Comparison of ENCODE assay signal across 8 mouse cellular contexts in the genomic region with DNA sequence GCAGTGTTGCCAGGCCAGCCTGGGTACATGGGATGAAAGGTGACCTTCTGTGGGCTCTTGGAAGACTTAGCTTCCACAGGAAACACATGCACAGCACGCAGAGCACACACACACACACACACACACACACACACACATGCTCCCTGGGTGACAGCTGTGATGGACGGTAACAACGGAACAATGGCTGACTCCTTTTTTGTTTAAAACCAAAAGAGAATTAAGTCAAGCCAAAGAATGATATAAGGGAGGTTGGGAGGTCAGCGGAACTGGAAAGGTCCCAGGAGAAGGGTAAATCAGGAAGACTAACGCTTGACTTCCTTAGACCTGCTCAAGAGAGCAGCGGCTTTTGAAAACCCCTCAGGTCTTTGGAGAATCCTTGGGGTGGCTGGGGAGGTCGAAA.
DNase-seq lines count a peak whose midpoint lies in the region; ATAC-seq and TF ChIP-seq lines count a peak whose summit lies in the region.
"Had no signal": no experiment of that assay in that cellular context is flagged by ENCODE, and none has a peak within 500 bp of the region (broad histone marks: within the 10 kb centered on the region; RNA-seq: fewer than 3 reads in every experiment).

No protein-coding gene starts in this region.

- peaks cover 9% of the 10 kb centered on the region; the same call in 1 of the 2 replicates for H3K4me1 ChIP-seq in lung, embryonic 16.5 days (replicated peaks; ENCODE audit: control insufficient read depth, insufficient read depth, low read length)
- no peaks in the 10 kb centered on the region for H3K4me1 ChIP-seq in lung, adult 2 months (ENCODE audit: control insufficient read depth, insufficient read depth, low read length)
- H3K4me1 ChIP-seq in hindbrain, postnatal 0 days (ENCODE audit: insufficient read depth, low read length): no peaks in the 10 kb centered on the region
- peaks cover 14% of the 10 kb centered on the region; the same call in 1 of the 2 replicates for H3K4me1 ChIP-seq in kidney, embryonic 16.5 days (ENCODE audit: insufficient read depth, low read length)
- peaks cover 9% of the 10 kb centered on the region; the same call in 1 of the 2 replicates for H3K4me1 ChIP-seq in stomach, embryonic 15.5 days
- no peaks in the 10 kb centered on the region for H3K4me1 ChIP-seq in heart, embryonic 11.5 days (ENCODE audit: control insufficient read depth, insufficient read depth, low read length)

- no peak overlapping the region for H3K4me2 ChIP-seq in lung, embryonic 16.5 days (ENCODE audit: low read depth, low read length)
- H3K4me2 ChIP-seq in hindbrain, postnatal 0 days (ENCODE audit: low read depth, low read length): no peak overlapping the region
- no peak overlapping the region for H3K4me2 ChIP-seq in kidney, embryonic 16.5 days (replicated peaks; ENCODE audit: low read depth, low read length)
- H3K4me2 ChIP-seq in stomach, embryonic 15.5 days: no peak overlapping the region
- H3K4me2 ChIP-seq in heart, embryonic 11.5 days: no peak overlapping the region

- 50% methylated on average over 7 of the region's 7 CpGs for WGBS in lung, embryonic 16.5 days
- 53% methylated on average over 7 of the region's 7 CpGs for WGBS in lung, adult 2 months
- WGBS in hindbrain, postnatal 0 days: 39% methylated on average over 7 of the region's 7 CpGs
- 35% methylated on average over 7 of the region's 7 CpGs for WGBS in kidney, embryonic 16.5 days
- 55% methylated on average over 7 of the region's 7 CpGs for WGBS in stomach, embryonic 15.5 days
- WGBS in heart, embryonic 11.5 days (ENCODE audit: insufficient replicate concordance): 60% methylated on average over 7 of the region's 7 CpGs

- no peak for TF ChIP-seq POLR2A in lung, adult 2 months (IDR thresholded peaks at IDR 0.05; ENCODE audit: borderline replicate concordance, extremely low read depth, low read depth, low read length)

- no peaks in the 10 kb centered on the region for H3K9me3 ChIP-seq in lung, embryonic 16.5 days (ENCODE audit: control insufficient read depth, low read length)
- H3K9me3 ChIP-seq in hindbrain, postnatal 0 days (ENCODE audit: low read length): no peaks in the 10 kb centered on the region
- H3K9me3 ChIP-seq in kidney, embryonic 16.5 days (ENCODE audit: low read length): no peaks in the 10 kb centered on the region
- no peaks in the 10 kb centered on the region for H3K9me3 ChIP-seq in stomach, embryonic 15.5 days
- H3K9me3 ChIP-seq in heart, embryonic 11.5 days (replicated peaks; ENCODE audit: control insufficient read depth, low read length): no peaks in the 10 kb centered on the region

- H3K36me3 ChIP-seq in lung, embryonic 16.5 days (ENCODE audit: control insufficient read depth, insufficient read depth, low read length): no peaks in the 10 kb centered on the region
- H3K36me3 ChIP-seq in hindbrain, postnatal 0 days (ENCODE audit: insufficient read depth, low read length): no peaks in the 10 kb centered on the region
- H3K36me3 ChIP-seq in kidney, embryonic 16.5 days (ENCODE audit: insufficient read depth, low read length): no peaks in the 10 kb centered on the region
- no peaks in the 10 kb centered on the region for H3K36me3 ChIP-seq in stomach, embryonic 15.5 days
- H3K36me3 ChIP-seq in heart, embryonic 11.5 days (ENCODE audit: control insufficient read depth, insufficient read depth, low read length): no peaks in the 10 kb centered on the region

- intact Hi-C loops in gastrocnemius, adult 2 months (cut with DNase I): loop anchor here (10.0 kb wide), 1 partner anchor 249 kb away; no protein-coding TSS in a partner anchor

- no peak overlapping the region for H3K9ac ChIP-seq in lung, embryonic 16.5 days (ENCODE audit: low read length)
- H3K9ac ChIP-seq in hindbrain, postnatal 0 days (replicated peaks; ENCODE audit: low read length): no peak overlapping the region
- 0 out of 2 replicates have a peak overlapping the region, but pooled peaks have one; percentile 31 for H3K9ac ChIP-seq in kidney, embryonic 16.5 days (replicated peaks; ENCODE audit: low read length)
- no peak overlapping the region for H3K9ac ChIP-seq in stomach, embryonic 15.5 days
- H3K9ac ChIP-seq in heart, embryonic 11.5 days (ENCODE audit: low read depth, low read length): no peak overlapping the region

- no peak for TF ChIP-seq CTCF in lung, adult 2 months (IDR thresholded peaks at IDR 0.05; ENCODE audit: insufficient read depth, low read length)
- no peak for TF ChIP-seq CTCF in hindbrain, postnatal 0 days (IDR thresholded peaks at IDR 0.05; ENCODE audit: low read depth)
- no peak for TF ChIP-seq CTCF in gastrocnemius, adult 2 months (IDR thresholded peaks at IDR 0.05)

- no peaks in the 10 kb centered on the region for H3K27me3 ChIP-seq in lung, embryonic 16.5 days (ENCODE audit: control insufficient read depth, insufficient read depth, low read depth, low read length)
- no peaks in the 10 kb centered on the region for H3K27me3 ChIP-seq in hindbrain, postnatal 0 days (ENCODE audit: insufficient read depth, low read length)
- no peaks in the 10 kb centered on the region for H3K27me3 ChIP-seq in kidney, embryonic 16.5 days (ENCODE audit: insufficient read depth, low read length)
- H3K27me3 ChIP-seq in stomach, embryonic 15.5 days (replicated peaks): no peaks in the 10 kb centered on the region
- no peaks in the 10 kb centered on the region for H3K27me3 ChIP-seq in heart, embryonic 11.5 days (ENCODE audit: control insufficient read depth, insufficient read depth, low read length)

- ATAC-seq in lung, embryonic 16.5 days (ENCODE audit: low read depth): 0 out of 2 replicates have a peak, but pooled peaks have one; percentile 23
- 0 out of 2 replicates have a peak, but pooled peaks have one; percentile 18 for ATAC-seq in hindbrain, postnatal 0 days
- ATAC-seq in kidney, embryonic 16.5 days (ENCODE audit: low FRiP score, low TSS enrichment): peak; percentile 71
- no peak for ATAC-seq in stomach, embryonic 15.5 days (ENCODE audit: insufficient read depth, low FRiP score, low read depth)
- no peak for ATAC-seq in heart, embryonic 11.5 days (replicated peaks; ENCODE audit: insufficient number of reproducible peaks, low FRiP score, low TSS enrichment)
- ATAC-seq: lung, postnatal 0 days had no signal

- DNase-seq in lung, adult 2 months: no peak
- DNase-seq in hindbrain, postnatal 0 days (ENCODE audit: low spot score): no peak
- no peak for DNase-seq in gastrocnemius, adult 2 months

- H3K4me3 ChIP-seq in lung, embryonic 16.5 days (ENCODE audit: low read length): no peak overlapping the region
- no peak overlapping the region for H3K4me3 ChIP-seq in lung, adult 2 months (replicated peaks; ENCODE audit: extremely low read depth, low read depth, low read length)
- H3K4me3 ChIP-seq in hindbrain, postnatal 0 days (ENCODE audit: low read length): no peak overlapping the region
- H3K4me3 ChIP-seq in kidney, embryonic 16.5 days (ENCODE audit: low read length): no peak overlapping the region
- no peak overlapping the region for H3K4me3 ChIP-seq in stomach, embryonic 15.5 days (replicated peaks)
- H3K4me3 ChIP-seq in gastrocnemius, adult 2 months: no peak overlapping the region
- H3K4me3 ChIP-seq in heart, embryonic 11.5 days (ENCODE audit: low read depth, low read length): no peak overlapping the region

- no peak overlapping the region for H3K27ac ChIP-seq in lung, embryonic 16.5 days (ENCODE audit: low read length)
- no peak overlapping the region for H3K27ac ChIP-seq in hindbrain, postnatal 0 days
- H3K27ac ChIP-seq in kidney, embryonic 16.5 days (ENCODE audit: low read length): peak overlapping the region; percentile 50; the same call in 1 of the 2 replicates
- peak overlapping the region; percentile 28; the same call in 1 of the 2 replicates for H3K27ac ChIP-seq in stomach, embryonic 15.5 days
- no peak overlapping the region for H3K27ac ChIP-seq in gastrocnemius, adult 2 months
- no peak overlapping the region for H3K27ac ChIP-seq in heart, embryonic 11.5 days (ENCODE audit: low read depth, low read length)

Comparison
In these comparisons a context has a peak if more than half of its experiments do, and no peak if none do; other contexts are left out.
1. ATAC-seq: peak in lung, embryonic 16.5 days (single experiment), hindbrain, postnatal 0 days (single experiment) and kidney, embryonic 16.5 days (single experiment); none in stomach, embryonic 15.5 days (single experiment) and heart, embryonic 11.5 days (single experiment).
2. H3K27ac ChIP-seq: peak in kidney, embryonic 16.5 days (single experiment) and stomach, embryonic 15.5 days (single experiment); none in lung, embryonic 16.5 days (single experiment), hindbrain, postnatal 0 days (single experiment), gastrocnemius, adult 2 months (single experiment) and heart, embryonic 11.5 days (single experiment).